Mouse (Mus musculus): ENCODE data around the gene Psmd14. TPM values are rescaled to one million over a fixed set of nuclear protein-coding genes. Genes with fewer than 3 reads are reported as not detected.

Psmd14 gene
- polyA plus RNA-seq, 1 experiment from 2014 or later: 128 TPM

- ATAC-seq (ENCODE audit: low FRiP score, low TSS enrichment) (no peak), DNase-seq (ENCODE audit: low spot score) (peak; percentile 15)
- 2% methylated on average over 10 of the region's 10 CpGs for WGBS
- Histone ChIP-seq H3K4me2 (replicated peaks; ENCODE audit: low read depth) (no peak overlapping the region), H3K36me3 (ENCODE audit: control insufficient read depth, insufficient read depth, low read length) (no peaks in the 10 kb centered on the region), H3K4me3 (ENCODE audit: low read depth, low read length) (no peak overlapping the region), H3K27ac (replicated peaks) (no peak overlapping the region), H3K9me3 (ENCODE audit: control insufficient read depth, low read length) (no peaks in the 10 kb centered on the region), H3K4me1 (replicated peaks; ENCODE audit: control insufficient read depth, insufficient read depth) (no peaks in the 10 kb centered on the region), H3K27me3 (ENCODE audit: control insufficient read depth, insufficient read depth, low read length) (peaks cover 12% of the 10 kb centered on the region; the same call in 1 of the 2 replicates), H3K9ac (ENCODE audit: low read length) (no peak overlapping the region)
- TF ChIP-seq EP300 (optimal IDR thresholded peaks at IDR 0.05) (no peak), CTCF (IDR thresholded peaks at IDR 0.05; ENCODE audit: low read depth) (no peak)
Observed at GRCm38 (mm10) chr2:61804382-61804840, 92.9 kb downstream of the Psmd14 start.

- no peaks in the 10 kb centered on the region for H3K9me3 ChIP-seq (ENCODE audit: control insufficient read depth, low read length)
- no peak for TF ChIP-seq CTCF (IDR thresholded peaks at IDR 0.05; ENCODE audit: low read depth)
- no peak for TF ChIP-seq EP300 (optimal IDR thresholded peaks at IDR 0.05)
- peak overlapping the region; percentile 13; the same call in 1 of the 2 replicates for H3K4me3 ChIP-seq (ENCODE audit: low read depth, low read length)
- no peak overlapping the region for H3K27ac ChIP-seq (replicated peaks)
- 2% methylated on average over 39 of the region's 39 CpGs for WGBS
- H3K27me3 ChIP-seq (ENCODE audit: control insufficient read depth, insufficient read depth, low read length): peaks cover 12% of the 10 kb centered on the region; the same call in 1 of the 2 replicates
- ATAC-seq (ENCODE audit: low FRiP score, low TSS enrichment) (0 out of 2 replicates have a peak, but pooled peaks have one; percentile 43), DNase-seq (ENCODE audit: low spot score) (peak; percentile 24)
- no peak overlapping the region for H3K9ac ChIP-seq (ENCODE audit: low read length)
- H3K4me2 ChIP-seq (replicated peaks; ENCODE audit: low read depth): no peak overlapping the region
- no peaks in the 10 kb centered on the region for H3K36me3 ChIP-seq (ENCODE audit: control insufficient read depth, insufficient read depth, low read length)
- H3K4me1 ChIP-seq (replicated peaks; ENCODE audit: control insufficient read depth, insufficient read depth): no peaks in the 10 kb centered on the region
Observed at GRCm38 (mm10) chr2:61804841-61805540, 93.5 kb downstream of the Psmd14 start.

DNA sequence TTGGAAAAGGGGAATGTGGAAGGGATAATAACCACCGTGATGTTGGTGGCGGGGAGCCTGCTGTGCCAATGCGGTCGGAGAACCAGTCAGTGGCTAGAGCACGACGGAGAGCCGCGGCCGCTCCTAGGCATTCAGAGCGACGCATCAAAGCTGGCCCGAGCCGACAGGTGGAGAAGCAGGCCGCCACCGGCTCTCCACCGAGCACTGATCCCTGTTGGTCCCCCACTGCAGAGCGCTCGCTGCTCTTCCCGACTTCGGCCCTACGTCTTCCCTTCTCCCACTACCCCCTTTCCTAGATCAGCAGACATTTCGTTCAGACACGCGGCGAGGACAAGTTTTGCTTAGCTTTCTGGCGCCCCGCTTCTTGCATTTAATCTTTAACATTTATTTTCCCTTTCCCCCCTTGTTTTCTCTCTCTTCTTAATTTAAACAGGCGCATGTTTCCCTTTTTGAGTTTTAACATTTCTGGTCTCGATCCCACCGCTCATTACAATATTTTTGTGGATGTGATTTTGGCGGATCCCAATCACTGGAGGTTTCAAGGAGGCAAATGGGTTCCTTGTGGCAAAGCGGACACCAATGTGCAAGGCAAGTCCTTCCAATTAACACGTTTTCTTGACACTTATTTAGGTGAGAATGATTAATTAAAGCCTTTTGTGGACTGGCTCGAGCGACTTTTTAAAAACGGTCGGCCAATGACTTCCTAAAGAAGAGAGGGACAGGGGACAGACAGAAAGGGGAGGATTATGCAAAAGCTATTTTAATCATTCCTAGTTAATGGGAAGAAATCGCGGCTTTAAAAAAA, 94.2 kb downstream of the Psmd14 start:
- no peak overlapping the region for H3K4me2 ChIP-seq (replicated peaks; ENCODE audit: low read depth)
- WGBS: under 1% methylated on average over 38 of the region's 39 CpGs
- H3K27me3 ChIP-seq (ENCODE audit: control insufficient read depth, insufficient read depth, low read length): peaks cover 15% of the 10 kb centered on the region; the same call in 1 of the 2 replicates
- H3K9me3 ChIP-seq (ENCODE audit: control insufficient read depth, low read length): no peaks in the 10 kb centered on the region
- peak overlapping the region; percentile 13; the same call in 1 of the 2 replicates for H3K4me3 ChIP-seq (ENCODE audit: low read depth, low read length)
- H3K27ac ChIP-seq (replicated peaks): no peak overlapping the region
- H3K36me3 ChIP-seq (ENCODE audit: control insufficient read depth, insufficient read depth, low read length): no peaks in the 10 kb centered on the region
- TF ChIP-seq CTCF (IDR thresholded peaks at IDR 0.05; ENCODE audit: low read depth) (no peak), EP300 (optimal IDR thresholded peaks at IDR 0.05) (no peak)
- 0 out of 2 replicates have a peak, but pooled peaks have one; percentile 27 for ATAC-seq (ENCODE audit: low FRiP score, low TSS enrichment)
- peak; percentile 38 for DNase-seq (ENCODE audit: low spot score)
- no peaks in the 10 kb centered on the region for H3K4me1 ChIP-seq (replicated peaks; ENCODE audit: control insufficient read depth, insufficient read depth)
- H3K9ac ChIP-seq (ENCODE audit: low read length): no peak overlapping the region

- no peak overlapping the region for H3K4me2 ChIP-seq (replicated peaks; ENCODE audit: low read depth)
- DNase-seq (ENCODE audit: low spot score): no peak
- 6% methylated on average over 3 of the region's 3 CpGs for WGBS
- no peak overlapping the region for H3K9ac ChIP-seq (ENCODE audit: low read length)
- no peak for TF ChIP-seq CTCF (IDR thresholded peaks at IDR 0.05; ENCODE audit: low read depth)
- TF ChIP-seq EP300 (optimal IDR thresholded peaks at IDR 0.05): no peak
- no peak overlapping the region for H3K4me3 ChIP-seq (ENCODE audit: low read depth, low read length)
- H3K9me3 ChIP-seq (ENCODE audit: control insufficient read depth, low read length): no peaks in the 10 kb centered on the region
- H3K27ac ChIP-seq (replicated peaks): no peak overlapping the region
- no peaks in the 10 kb centered on the region for H3K4me1 ChIP-seq (replicated peaks; ENCODE audit: control insufficient read depth, insufficient read depth)
- peaks cover 21% of the 10 kb centered on the region; the same call in 1 of the 2 replicates for H3K27me3 ChIP-seq (ENCODE audit: control insufficient read depth, insufficient read depth, low read length)
- ATAC-seq (ENCODE audit: low FRiP score, low TSS enrichment): no peak
- H3K36me3 ChIP-seq (ENCODE audit: control insufficient read depth, insufficient read depth, low read length): no peaks in the 10 kb centered on the region
Observed at GRCm38 (mm10) chr2:61806346-61806825, 94.9 kb downstream of the Psmd14 start.

DNA sequence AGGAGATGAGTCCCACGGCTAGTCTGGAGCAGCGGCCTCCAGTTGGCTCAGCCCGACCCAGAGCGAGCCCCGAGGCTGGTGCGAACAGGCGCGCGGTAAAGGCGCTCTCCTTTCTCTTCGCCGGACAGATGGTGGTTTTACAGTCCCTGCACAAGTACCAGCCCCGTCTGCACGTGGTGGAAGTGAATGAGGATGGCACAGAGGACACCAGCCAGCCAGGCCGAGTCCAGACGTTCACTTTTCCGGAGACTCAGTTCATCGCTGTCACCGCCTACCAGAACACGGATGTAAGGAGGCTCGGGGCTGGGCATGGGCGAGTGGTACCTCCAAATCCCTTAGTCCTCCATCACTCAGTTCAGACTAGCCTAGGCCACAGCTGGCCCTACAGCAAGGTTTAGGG, 95.7 kb downstream of the Psmd14 start:
- ATAC-seq (ENCODE audit: low FRiP score, low TSS enrichment): no peak
- DNase-seq (ENCODE audit: low spot score): peak; percentile 37
- H3K36me3 ChIP-seq (ENCODE audit: control insufficient read depth, insufficient read depth, low read length): no peaks in the 10 kb centered on the region
- no peak overlapping the region for H3K4me2 ChIP-seq (replicated peaks; ENCODE audit: low read depth)
- TF ChIP-seq EP300 (optimal IDR thresholded peaks at IDR 0.05) (no peak), CTCF (IDR thresholded peaks at IDR 0.05; ENCODE audit: low read depth) (no peak)
- WGBS: 3% methylated on average over 22 of the region's 22 CpGs
- no peak overlapping the region for H3K9ac ChIP-seq (ENCODE audit: low read length)
- H3K27me3 ChIP-seq (ENCODE audit: control insufficient read depth, insufficient read depth, low read length): peaks cover 22% of the 10 kb centered on the region; the same call in 1 of the 2 replicates
- H3K4me1 ChIP-seq (replicated peaks; ENCODE audit: control insufficient read depth, insufficient read depth): no peaks in the 10 kb centered on the region; the same call in 1 of the 2 replicates
- H3K4me3 ChIP-seq (ENCODE audit: low read depth, low read length): peak overlapping the region; percentile 10; the same call in 1 of the 2 replicates
- no peaks in the 10 kb centered on the region for H3K9me3 ChIP-seq (ENCODE audit: control insufficient read depth, low read length)
- no peak overlapping the region for H3K27ac ChIP-seq (replicated peaks)

All from stomach, postnatal 0 days (tissue).